Mouse (Mus musculus) bone marrow, adult 2 months (tissue): ENCODE measurements around the gene Gm4787.

Experiments
- CTCF ChIP-seq: fragments of 200-500 bp; IDR thresholded peaks from 2 replicates; pipeline ENCODE4 v1.5.1; 2011; ENCODE audit warnings: low read length, control low read depth; ENCODE audit not compliant: control insufficient read depth, insufficient read depth
- POLR2A ChIP-seq: fragments of 200-500 bp; IDR thresholded peaks from 2 replicates; pipeline ENCODE4 v1.6.1; 2011; ENCODE audit warnings: low read depth, mild to moderate bottlenecking, control low read depth, low read length, borderline replicate concordance; ENCODE audit not compliant: control insufficient read depth

DNA sequence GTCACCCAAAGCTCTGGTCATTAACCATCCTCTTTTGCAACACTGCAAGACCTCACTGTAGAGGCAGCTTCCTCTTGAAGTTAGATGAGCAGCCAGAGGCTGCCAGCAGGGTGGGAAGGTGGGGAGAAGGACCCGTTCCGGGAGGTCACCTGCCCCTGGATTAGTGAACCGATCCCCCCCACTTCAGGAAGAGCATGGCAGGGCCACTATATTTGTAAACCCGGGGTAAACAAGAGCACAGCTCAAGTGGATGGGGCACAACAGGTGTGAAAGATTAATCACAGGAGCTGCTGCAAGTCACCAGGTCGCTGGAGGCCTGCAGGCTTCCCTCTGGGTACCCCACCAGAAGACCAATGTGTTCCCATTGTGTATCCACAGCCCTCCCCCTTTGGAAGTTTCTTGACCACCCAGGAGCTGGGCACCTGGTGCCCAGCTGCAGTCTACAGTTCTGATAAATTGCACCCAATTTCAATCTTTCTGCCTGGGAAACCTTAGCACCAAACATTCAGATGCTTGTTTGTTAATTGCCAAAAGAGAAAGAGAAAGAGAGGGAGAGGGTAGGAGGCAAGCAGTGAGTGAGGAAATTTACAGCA is 48.1 kb downstream of the Gm4787 start:
- TF ChIP-seq CTCF = no peak
- TF ChIP-seq POLR2A = no peak
